Mouse (Mus musculus) testis, adult 2 months (tissue): Measurements from ENCODE around the gene Gpr55.

ENCODE experiments used
- CTCF ChIP-seq: fragments of 200-500 bp; IDR thresholded peaks from 2 replicates; pipeline ENCODE4 v1.5.1; 2012; ENCODE audit warnings: low read depth, mild to moderate bottlenecking, inconsistent platforms, low read length, moderate library complexity; ENCODE audit not compliant: control insufficient read depth, insufficient read depth, insufficient replicate concordance
- POLR2A ChIP-seq: fragments of 200-500 bp; IDR thresholded peaks from 2 replicates; pipeline ENCODE4 v1.6.1; 2012; ENCODE audit warnings: low read depth, mild to moderate bottlenecking, inconsistent platforms, low read length, moderate library complexity; ENCODE audit not compliant: control insufficient read depth

DNA sequence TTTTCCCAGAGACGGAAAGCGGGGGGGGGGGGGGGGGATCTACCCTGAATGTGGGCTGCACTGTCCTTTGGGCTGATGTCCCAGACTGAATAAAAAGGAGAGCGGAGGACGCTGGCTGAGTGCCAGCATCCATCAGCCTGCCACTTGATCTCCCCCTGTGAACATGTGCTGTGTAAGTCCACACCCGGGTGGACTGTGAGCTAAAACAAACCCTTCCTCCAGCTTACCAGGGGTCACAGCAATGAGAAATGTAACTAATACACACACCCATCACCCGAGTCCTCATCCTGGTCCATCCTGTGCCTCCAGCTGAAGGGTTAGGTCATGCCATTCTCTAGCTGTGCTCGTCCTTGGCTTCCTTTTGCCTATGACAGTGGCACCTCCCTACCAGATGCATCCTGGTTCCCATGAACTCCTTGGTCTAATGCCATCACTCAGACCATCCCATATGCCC lies 58.7 kb downstream of the Gpr55 start:
- TF ChIP-seq CTCF, result no peak
- TF ChIP-seq POLR2A, result no peak
